Mouse (Mus musculus) hematopoietic stem cell, adult 5-6 weeks (primary cell): ENCODE measurements around the gene Mre11a. TPM values are rescaled to one million over a fixed set of nuclear protein-coding genes. Genes with fewer than 3 reads are reported as not detected.

Source experiments
- ATAC-seq, 2 experiments: fragments of 125-278 bp in 1 of 2; replicated peaks in 1 of 2; 2 replicates each; pipeline ENCODE4 v1.8.0; 2016 to 2017; ENCODE audit warnings: inconsistent platforms in 2 of 2, mild to moderate bottlenecking in 2 of 2, moderate number of reproducible peaks in 2 of 2, low read depth in 1 of 2, moderate TSS enrichment in 1 of 2; ENCODE audit not compliant: low FRiP score in 2 of 2, poor library complexity in 2 of 2, severe bottlenecking in 2 of 2, insufficient read depth in 1 of 2, low TSS enrichment in 1 of 2
- total RNA-seq: library from RNA; stranded (forward); fragments of 172-1452, 232-1000 nt; gene quantifications from 2 replicates; pipeline ENCODE4 v1.2.3, GENCODE M21; 2017

Gene Mre11a
- total RNA-seq, 1 experiment from 2014 or later, result 89.8 TPM

DNA sequence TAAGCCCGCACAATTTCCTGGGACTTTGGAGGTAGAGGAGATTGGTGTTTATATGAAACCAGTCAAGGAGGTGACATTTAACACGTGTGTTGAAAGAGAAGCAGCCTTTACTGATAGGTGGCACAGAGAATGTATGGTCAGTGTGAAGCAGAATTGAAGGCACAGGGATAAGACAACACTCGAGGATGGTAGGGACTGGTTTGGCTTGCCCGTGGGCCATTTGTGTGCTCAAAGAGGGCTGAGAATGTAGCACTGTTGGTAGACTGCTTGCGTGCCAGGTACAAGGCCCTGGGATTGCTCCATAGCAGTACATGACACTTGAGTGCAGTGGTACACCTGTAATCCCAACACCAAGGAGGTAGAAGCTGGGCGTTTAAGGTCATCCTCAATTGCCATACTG is 2.9 kb downstream of the Mre11a start:
- ATAC-seq, result no peak

DNA sequence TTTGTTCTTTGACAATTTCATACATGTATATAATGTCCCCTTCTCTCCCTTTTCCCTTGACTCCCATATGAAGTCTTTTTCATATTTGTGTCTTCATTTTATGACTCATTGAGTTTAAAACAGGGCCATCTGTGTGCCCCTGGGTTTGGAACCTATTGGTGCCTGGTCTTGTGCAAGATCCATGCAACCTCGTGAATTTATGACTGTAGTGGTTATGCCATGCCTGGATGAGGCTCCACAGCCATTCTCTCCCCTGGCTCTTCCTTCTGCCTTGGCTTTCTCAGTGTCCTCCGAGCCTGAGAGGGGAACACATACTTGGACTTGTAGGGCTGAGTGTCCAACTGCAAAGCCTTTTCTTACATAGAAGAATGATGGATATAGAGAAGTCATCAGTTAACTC is 21.3 kb downstream of the Mre11a start:
- ATAC-seq, result no peak

DNA sequence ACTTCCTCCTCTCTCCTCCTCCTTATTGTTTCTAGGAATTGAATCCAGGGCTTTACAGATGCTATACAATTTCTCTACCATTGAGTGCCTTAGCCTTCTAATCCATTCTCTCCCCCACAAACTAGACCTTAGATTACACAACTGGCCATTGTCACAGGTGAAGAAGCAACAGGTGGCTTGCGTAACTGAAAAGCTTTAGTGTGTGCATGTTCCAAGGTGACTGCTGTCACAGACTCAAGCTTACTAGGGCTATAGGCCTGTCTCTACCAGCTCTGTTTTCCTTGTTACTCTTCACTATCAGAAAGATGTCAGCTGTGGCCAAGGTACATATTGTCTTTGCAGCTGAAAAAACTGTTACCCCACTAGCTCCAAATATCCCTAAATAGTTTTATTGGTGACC is 22.3 kb downstream of the Mre11a start:
- no peak for ATAC-seq

DNA sequence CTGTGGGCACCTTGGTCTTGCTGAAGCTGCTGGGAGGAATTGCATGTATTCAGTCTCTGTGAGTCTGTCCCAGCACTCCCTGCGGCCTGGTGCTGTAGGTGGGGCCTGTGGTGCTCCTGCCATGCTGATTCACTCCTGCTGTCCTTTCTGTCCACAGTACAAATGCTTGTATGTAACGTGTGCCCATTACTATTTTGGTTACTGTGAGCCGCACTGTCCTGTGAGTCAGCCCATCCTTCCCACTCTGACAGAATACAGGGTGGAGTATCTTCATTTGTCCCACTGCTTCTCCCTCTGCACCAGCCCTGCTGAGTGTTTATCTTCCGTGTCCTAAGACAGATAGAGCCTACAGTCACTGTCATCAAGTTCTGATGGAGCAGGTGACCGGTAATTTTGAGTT is 25.7 kb downstream of the Mre11a start:
- no peak for ATAC-seq

DNA sequence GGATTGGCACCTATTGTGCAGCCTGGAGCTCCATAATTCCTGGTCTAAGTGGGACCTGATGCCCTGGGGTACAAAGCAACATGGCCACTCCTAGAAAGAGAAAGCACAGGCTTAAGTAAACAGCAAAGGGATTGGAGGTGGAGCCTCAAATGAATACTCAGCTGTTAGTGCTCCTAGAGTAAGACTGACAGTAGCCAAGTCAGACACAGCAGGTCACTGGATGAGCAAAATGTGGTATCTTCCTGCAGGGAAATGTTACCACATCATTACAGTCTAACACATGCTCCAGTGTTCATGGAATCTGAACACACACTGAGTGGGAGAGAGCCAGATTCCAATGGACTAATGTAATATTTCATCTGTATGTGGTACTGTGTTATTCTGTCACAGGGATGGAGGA is 36.9 kb downstream of the Mre11a start:
- no peak for ATAC-seq

DNA sequence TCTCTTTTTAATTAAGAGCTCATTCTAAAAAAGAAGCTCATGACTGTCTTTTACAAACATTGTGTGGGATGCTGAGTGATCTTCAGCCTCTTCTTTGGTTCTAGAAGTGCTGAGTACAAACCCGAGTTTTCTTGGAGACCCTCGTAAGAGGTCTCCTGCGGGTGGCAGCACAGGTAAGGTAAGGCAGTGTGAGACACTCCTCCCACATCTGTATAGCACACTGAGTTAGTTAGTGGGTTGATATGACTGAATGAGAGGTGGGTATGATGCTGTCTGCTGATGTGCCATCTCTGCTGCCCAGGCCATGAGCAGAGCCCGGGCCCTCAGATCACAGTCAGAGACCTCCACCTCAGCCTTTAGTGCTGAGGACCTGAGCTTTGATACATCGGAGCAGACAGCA is 40.4 kb downstream of the Mre11a start:
- ATAC-seq, result no peak

DNA sequence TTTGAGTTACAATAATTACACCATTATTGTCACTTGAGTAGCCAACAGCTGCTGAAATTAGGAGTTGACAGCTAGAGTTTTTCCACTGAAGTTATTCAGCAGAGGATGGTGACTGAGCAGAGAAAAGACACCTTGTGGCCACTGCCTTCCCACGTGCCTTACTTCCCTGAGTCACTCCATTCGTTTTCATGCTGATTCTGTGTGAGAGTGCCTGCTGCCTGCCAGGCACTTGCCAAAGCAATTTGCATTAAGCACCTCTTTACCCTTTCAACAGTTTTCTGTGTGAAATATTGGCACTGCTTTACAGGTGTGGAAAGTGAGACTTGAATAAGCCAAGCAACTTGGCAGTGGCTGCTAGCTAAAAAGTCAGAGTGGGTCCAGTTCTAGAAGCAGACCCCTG is 43.4 kb downstream of the Mre11a start:
- ATAC-seq, result no peak

DNA sequence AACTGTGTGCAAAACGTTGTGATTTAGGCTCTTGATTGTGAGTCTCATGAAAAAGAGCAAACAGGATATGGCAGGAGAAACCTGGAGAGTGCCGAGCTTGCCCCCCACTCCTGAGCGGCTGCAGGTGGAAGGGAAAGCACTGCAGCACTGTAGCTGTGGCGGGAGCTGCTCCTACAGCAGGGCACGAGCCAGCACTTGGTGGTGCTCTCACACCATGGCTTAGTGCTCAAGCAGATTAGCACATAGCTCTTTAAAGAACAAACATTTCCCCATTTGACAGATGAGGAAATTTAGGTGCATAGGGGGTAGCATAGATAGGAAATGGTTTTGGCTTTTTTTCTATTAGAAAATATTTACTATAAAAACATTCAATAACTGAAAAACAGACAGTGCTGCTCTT is 47.6 kb downstream of the Mre11a start:
- ATAC-seq, result no peak

DNA sequence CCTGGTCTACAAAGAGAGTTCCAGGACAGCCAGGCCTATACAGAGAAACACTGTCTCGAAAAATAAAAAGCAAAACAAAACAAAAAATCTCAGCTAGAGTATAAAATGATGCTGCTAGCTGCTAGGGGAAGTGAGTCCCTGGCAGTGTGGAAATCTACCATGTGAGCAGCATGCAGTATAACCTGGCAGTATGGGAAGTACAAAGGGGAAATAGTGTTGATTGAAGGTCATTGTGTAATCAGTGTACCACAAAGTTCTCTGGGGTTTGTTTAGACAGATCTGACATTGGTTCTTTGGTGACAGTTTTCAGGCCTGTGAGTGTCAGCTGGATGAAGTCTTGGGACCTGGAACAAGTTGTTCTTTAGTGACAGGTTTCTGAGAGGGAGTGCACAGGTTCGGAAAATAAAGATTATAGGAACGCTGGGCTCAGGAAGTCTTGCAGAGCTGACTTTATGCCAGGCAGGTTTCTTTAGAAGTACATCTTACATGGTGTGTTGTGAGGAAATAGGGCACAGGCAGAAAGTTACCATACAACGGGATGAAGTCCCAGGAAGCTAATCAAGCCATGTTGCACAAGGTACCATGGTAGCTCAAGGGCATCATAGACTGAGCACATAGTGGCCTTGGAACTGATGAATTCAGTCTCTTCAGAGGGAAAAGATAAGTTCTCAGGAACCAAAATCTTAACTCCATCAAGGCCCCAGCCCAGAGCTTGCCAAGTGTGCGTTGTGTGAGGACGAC is 51.1 kb downstream of the Mre11a start:
- peak; percentile 32 to 87; a peak in 1 of 4 replicates for ATAC-seq

DNA sequence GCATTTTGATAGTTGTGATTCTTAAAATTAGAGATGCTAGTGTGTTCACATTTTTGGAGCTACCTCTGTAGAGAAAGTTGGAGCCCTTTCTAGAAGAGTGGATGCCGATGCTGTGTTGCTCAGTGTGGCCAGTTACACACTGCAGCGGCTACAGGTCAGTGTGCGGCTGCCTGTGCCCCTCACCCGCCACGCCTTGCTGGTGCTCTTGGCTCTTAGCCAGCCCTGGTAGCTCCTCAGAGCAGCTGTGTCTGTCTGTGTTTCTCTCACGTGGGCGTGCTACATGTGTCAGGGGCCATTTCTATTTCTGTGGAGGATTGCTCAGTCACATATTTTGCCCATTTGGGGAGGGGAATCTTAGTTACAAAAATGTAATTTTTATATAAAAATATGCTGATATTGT is 55.1 kb downstream of the Mre11a start:
- ATAC-seq, result no peak

DNA sequence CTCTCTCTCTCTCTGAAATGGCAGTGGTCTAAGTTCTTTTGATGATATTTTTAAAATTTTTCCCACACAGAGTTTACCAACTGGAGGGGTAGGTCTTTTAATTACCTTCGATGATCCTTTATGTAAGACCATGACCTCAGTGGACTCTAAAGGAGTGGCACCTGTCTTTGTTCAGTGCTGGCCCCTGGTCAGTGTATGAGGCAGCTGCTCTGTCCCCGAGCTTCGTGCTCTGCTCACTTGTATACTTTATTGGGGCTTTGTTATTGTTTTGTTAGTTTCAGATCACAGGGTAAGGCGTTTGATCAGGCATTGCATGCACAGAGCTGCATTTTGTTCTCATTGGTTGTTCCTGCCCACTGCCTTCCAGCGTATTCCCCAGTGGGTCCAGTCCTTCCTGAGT is 55.5 kb downstream of the Mre11a start:
- ATAC-seq, result no peak

DNA sequence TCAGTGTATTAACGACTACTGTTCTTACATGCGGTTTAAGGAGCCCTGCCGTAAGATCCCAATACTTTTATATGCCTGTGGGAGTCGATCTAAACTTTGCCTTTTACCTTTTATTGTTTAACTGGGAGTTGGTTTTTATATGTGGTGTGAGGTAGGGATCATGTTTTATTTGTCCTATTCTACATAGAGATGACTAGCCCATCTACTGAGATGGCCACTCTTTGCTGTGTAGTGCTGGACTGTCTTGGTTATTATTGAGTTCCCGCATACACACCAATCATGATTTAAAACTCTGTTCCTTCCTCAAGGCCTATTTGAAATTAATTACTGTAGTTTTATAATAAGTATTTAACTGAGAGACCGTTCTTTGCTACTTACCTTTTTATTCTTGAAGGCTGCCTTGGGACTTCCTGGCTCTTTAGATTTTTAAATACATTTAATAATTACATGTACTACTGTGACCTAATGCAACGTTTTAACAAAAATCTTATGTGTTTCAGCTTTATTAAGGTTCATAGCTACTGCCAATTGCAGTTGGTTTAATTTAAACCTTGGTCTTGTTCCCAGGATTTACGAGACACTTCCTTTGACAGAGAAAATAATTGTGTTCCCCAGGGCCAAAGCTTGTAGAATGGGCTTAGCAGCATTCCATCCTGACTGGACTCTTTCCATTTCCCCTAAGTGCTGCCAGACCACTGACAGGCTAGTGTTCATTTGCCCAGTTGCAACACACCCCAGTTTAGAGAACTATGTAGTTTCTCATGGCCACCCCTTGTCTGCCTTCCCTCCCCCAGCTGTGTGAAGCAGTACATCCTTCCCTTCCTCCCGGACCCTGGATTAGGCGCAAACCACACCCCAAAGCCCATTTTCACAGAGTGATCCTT is 57.7 kb downstream of the Mre11a start:
- 0 out of 4 replicates have a peak, but pooled peaks of 1 of the 2 experiments have one; percentile 17 for ATAC-seq

DNA sequence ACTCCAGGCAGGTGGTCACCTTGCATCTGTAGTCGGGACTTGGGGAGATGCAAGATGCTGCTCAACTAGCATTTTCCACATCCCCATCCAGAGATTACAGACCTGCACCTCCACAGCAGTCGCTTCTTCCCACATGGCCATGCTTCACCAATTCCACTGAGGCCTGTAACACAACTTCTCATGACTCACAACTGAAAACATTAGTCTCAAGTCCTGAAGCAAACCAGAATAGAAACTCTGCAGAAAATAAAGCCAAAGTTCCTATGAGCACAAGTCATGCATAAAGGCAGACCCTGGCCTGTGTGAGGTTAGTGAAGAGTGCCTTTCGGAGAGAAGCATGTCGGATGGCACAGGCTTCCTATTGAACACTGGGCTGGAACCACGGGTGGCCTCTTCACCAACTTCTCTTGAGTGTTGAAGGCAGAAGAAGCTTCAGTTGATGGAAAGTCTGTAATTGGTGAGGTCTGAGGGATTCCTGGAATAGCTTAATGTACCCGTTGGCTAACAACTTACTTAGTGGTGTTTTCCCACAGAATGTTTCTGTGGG is 58.9 kb downstream of the Mre11a start:
- ATAC-seq, result no peak

DNA sequence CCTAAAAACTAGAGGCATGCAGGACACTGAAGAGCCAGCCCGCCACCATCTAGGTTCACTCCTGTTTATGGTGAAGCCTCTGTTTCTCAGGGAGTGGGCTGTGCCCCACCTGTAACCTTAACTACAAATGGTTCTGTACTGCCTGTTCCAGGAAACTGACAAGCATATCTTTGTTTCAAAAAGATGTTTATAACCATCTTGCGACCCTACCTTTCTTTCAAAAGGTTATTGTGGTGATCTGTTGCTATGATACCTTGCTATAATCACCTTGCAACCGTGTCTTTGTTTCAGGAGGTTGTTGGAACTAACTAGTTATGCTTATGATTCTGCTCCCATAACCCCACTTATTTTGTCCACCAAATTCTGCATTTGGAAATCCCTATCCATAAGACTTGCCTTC is 59.4 kb downstream of the Mre11a start:
- no peak for ATAC-seq

DNA sequence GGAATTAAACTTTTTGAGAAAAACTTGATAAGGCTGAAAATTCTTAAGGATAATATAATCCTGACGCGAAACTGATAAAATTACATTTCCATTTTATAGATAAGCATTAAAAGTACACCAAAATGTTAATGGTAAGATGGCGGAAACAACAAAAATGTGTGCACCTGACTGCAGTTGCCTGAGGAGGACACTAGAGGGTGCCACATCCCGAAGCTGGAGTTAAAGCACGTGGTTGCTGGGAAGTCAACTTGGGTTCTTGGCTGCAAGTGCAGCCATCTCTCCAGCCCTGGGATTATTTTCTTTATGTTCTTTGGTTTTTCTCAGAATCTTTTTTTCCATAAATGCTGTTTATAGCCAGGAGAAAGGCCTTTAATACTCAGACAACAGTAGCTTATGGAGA is 62.0 kb downstream of the Mre11a start:
- peak in 1 of 2 experiments; percentile 29; a peak in 1 of 4 replicates for ATAC-seq

DNA sequence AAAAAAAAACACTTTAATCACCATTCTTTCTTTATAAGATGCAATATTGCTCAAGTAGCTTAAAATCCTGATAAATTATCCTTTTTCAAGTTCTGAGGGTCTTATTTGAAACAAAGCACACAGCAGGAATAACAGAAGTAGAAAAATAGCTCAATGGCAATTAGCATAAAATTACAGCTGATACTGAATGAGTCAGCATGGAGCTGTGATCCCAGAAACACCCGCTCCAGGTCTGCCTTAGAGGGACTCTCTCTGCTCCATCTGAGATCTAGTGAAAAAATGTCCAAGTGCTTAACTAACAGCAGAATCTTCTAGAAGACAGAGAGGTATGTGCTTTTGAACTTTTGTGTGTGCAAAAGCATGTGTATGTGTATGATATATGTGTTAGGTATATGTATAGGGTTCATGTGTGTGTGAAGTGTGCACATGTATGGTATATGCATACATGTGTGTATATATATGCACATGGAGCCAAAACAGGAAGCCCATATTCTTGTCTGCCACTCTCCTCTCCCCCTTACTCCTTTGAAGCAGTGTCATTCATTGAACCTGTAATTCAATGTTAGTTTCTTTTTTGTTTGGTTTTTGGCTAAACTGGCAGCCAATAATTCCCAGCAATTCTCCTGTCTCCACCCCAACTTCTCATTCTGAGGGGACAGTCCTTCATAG is 63.9 kb downstream of the Mre11a start:
- ATAC-seq, result no peak

DNA sequence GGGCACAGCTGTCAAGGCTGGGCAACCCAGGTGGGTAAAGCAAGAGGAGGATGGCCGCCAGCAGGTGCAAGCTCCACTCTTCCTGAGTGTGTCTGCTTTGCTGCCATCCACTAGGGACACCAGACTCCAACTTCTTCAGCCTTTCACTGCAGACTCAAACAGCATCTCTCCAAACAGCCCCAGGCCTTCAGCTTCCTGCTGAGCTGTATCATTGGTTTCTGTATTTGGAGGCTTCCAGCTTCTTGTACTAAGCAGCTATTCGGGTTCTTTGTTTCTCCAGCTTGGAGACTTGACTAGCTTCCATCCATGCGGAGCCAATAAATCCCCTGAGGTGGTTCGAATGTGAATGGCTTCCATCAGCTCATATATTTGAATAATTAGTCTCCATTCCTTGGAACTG is 70.1 kb downstream of the Mre11a start:
- no peak for ATAC-seq
